Mouse (Mus musculus) hindbrain, embryonic 14.5 days (tissue): ENCODE measurements around the gene Trnp1. TPM values are rescaled to one million over a fixed set of nuclear protein-coding genes. Genes with fewer than 3 reads are reported as not detected.

Experiments used
- ATAC-seq: fragments of 200-750 bp; cut with Nextera tagmentation; 2 replicates; pipeline ENCODE4 v1.8.0; 2017; ENCODE audit warnings: moderate number of reproducible peaks, mild to moderate bottlenecking, moderate TSS enrichment, moderate library complexity; ENCODE audit not compliant: low FRiP score
- DNase-seq: peaks from one replicate; pipeline ENCODE4 v3.0.0-alpha.2; 2015; ENCODE audit warnings: low spot score
- H3K27ac ChIP-seq: fragments of 300-500 bp; sonication (generic); 2 replicates; pipeline ENCODE4 v1.5.1; 2014; ENCODE audit warnings: mild to moderate bottlenecking, moderate library complexity
- H3K27me3 ChIP-seq: fragments of 300-500 bp; sonication (generic); 2 replicates; pipeline ENCODE4 v1.6.1; 2014; ENCODE audit warnings: mild to moderate bottlenecking, low read length, mixed read lengths; ENCODE audit not compliant: control insufficient read depth, insufficient read depth
- H3K36me3 ChIP-seq: fragments of 300-500 bp; sonication (generic); replicated peaks from 2 replicates; pipeline ENCODE4 v1.6.1; 2014; ENCODE audit not compliant: control insufficient read depth, insufficient read depth
- H3K4me1 ChIP-seq: fragments of 300-500 bp; sonication (generic); replicated peaks from 2 replicates; pipeline ENCODE4 v1.6.1; 2014; ENCODE audit warnings: antibody characterized with exemption, low read length, mixed read lengths; ENCODE audit not compliant: control insufficient read depth, insufficient read depth
- H3K4me2 ChIP-seq: fragments of 300-500 bp; sonication (generic); replicated peaks from 2 replicates; pipeline ENCODE4 v1.6.1; 2014; ENCODE audit warnings: mild to moderate bottlenecking, moderate library complexity
- H3K4me3 ChIP-seq: fragments of 300-500 bp; sonication (generic); replicated peaks from 2 replicates; pipeline ENCODE4 v1.5.1; 2014; ENCODE audit warnings: mild to moderate bottlenecking, low read length
- H3K9ac ChIP-seq: fragments of 300-500 bp; sonication (generic); 2 replicates; pipeline ENCODE4 v1.6.1; 2014
- H3K9me3 ChIP-seq: fragments of 300-500 bp; sonication (generic); 2 replicates; pipeline ENCODE4 v1.6.1; 2016; ENCODE audit warnings: low read length; ENCODE audit not compliant: control insufficient read depth
- WGBS: fragments of 180-500 bp; shearing (Covaris S2); extraction: QIAGEN DNeasy Blood & Tissue Kit; methylation state at CpG from one replicate; pipeline ENCODE4 v1.1.7; 2014; 5-methylcytosine and 5-hydroxymethylcytosine counted together
- polyA plus RNA-seq: library from polyadenylated mRNA; unstranded; fragments of >200 nt; fragmentation: Nextera tagmentation; extraction: Ambion mirVana; gene quantifications from 2 replicates; pipeline ENCODE4 v1.2.1, GENCODE M21; 2014

The Trnp1 gene
- polyA plus RNA-seq, 1 experiment from 2014 or later, result 12.3 TPM

GRCm38 (mm10) chr4:133473833-133474232 is 24.5 kb downstream of the Trnp1 start:
- Histone ChIP-seq H3K4me1 (no peaks in the 10 kb centered on the region), H3K4me2 (no peak overlapping the region), H3K36me3 (no peaks in the 10 kb centered on the region), H3K9ac (no peak overlapping the region), H3K27ac (no peak overlapping the region), H3K9me3 (no peaks in the 10 kb centered on the region), H3K27me3 (peaks cover 21% of the 10 kb centered on the region), H3K4me3 (no peak overlapping the region)
- 69% methylated on average over 2 of the region's 2 CpGs for WGBS
- DNase-seq, result no peak
- no peak for ATAC-seq

- Histone ChIP-seq H3K4me3 (no peak overlapping the region), H3K9me3 (no peaks in the 10 kb centered on the region), H3K27ac (no peak overlapping the region), H3K4me1 (peaks cover 5% of the 10 kb centered on the region; the same call in 1 of the 2 replicates), H3K27me3 (peaks cover 15% of the 10 kb centered on the region), H3K9ac (no peak overlapping the region), H3K4me2 (no peak overlapping the region), H3K36me3 (no peaks in the 10 kb centered on the region)
- 78% methylated on average over 7 of the region's 7 CpGs for WGBS
- ATAC-seq (no peak), DNase-seq (no peak)
These were observed 27.1 kb downstream of the Trnp1 start for GRCm38 (mm10) chr4:133471135-133471821.

- Histone ChIP-seq H3K4me2 (peak overlapping the region; percentile 93; the same call in 1 of the 2 replicates), H3K4me3 (no peak overlapping the region), H3K9me3 (no peaks in the 10 kb centered on the region), H3K27ac (no peak overlapping the region), H3K9ac (no peak overlapping the region), H3K36me3 (no peaks in the 10 kb centered on the region), H3K4me1 (peaks cover 5% of the 10 kb centered on the region; the same call in 1 of the 2 replicates), H3K27me3 (peaks cover 15% of the 10 kb centered on the region)
- 20% methylated on average over 12 of the region's 12 CpGs for WGBS
- DNase-seq (no peak), ATAC-seq (no peak)
These were observed 29.2 kb downstream of the Trnp1 start for GRCm38 (mm10) chr4:133469122-133469521.

- Histone ChIP-seq H3K27me3 (peaks cover 15% of the 10 kb centered on the region), H3K9me3 (no peaks in the 10 kb centered on the region), H3K4me1 (peaks cover 5% of the 10 kb centered on the region; the same call in 1 of the 2 replicates), H3K4me3 (peak overlapping the region; percentile 40), H3K36me3 (no peaks in the 10 kb centered on the region), H3K9ac (peak overlapping the region; percentile 48), H3K4me2 (peak overlapping the region; percentile 93), H3K27ac (no peak overlapping the region)
- ATAC-seq (peak; percentile 34; the same call in 1 of the 2 replicates), DNase-seq (peak; percentile 67)
- under 1% methylated on average over 27 of the region's 27 CpGs for WGBS
These were observed 30.3 kb downstream of the Trnp1 start for GRCm38 (mm10) chr4:133468080-133468479.

GRCm38 (mm10) chr4:133463184-133463583 is 35.2 kb downstream of the Trnp1 start:
- no peaks in the 10 kb centered on the region for H3K27me3 ChIP-seq
- H3K4me2 ChIP-seq, result no peak overlapping the region
- H3K4me3 ChIP-seq, result no peak overlapping the region
- H3K9me3 ChIP-seq, result no peaks in the 10 kb centered on the region
- H3K36me3 ChIP-seq, result no peaks in the 10 kb centered on the region
- no peak overlapping the region for H3K27ac ChIP-seq
- DNase-seq, result no peak
- H3K9ac ChIP-seq, result no peak overlapping the region
- peaks cover 3% of the 10 kb centered on the region; the same call in 1 of the 2 replicates for H3K4me1 ChIP-seq
- 67% methylated on average over 6 of the region's 6 CpGs for WGBS
- no peak for ATAC-seq

GRCm38 (mm10) chr4:133461362-133461761 is 37.0 kb downstream of the Trnp1 start:
- H3K9me3 ChIP-seq, result no peaks in the 10 kb centered on the region
- no peaks in the 10 kb centered on the region for H3K36me3 ChIP-seq
- H3K27me3 ChIP-seq, result no peaks in the 10 kb centered on the region
- DNase-seq, result no peak
- no peak for ATAC-seq
- 72% methylated on average over 4 of the region's 4 CpGs for WGBS
- H3K4me1 ChIP-seq, result no peaks in the 10 kb centered on the region
- H3K4me2 ChIP-seq, result no peak overlapping the region
- no peak overlapping the region for H3K9ac ChIP-seq
- no peak overlapping the region for H3K4me3 ChIP-seq
- H3K27ac ChIP-seq, result no peak overlapping the region

GRCm38 (mm10) chr4:133460796-133461325 is 37.5 kb downstream of the Trnp1 start:
- Histone ChIP-seq H3K9ac (no peak overlapping the region), H3K36me3 (no peaks in the 10 kb centered on the region), H3K4me2 (no peak overlapping the region), H3K4me3 (no peak overlapping the region), H3K27me3 (no peaks in the 10 kb centered on the region), H3K27ac (no peak overlapping the region), H3K9me3 (no peaks in the 10 kb centered on the region), H3K4me1 (no peaks in the 10 kb centered on the region)
- DNase-seq, result no peak
- WGBS, result 49% methylated on average over 5 of the region's 5 CpGs
- ATAC-seq, result no peak

GRCm38 (mm10) chr4:133460006-133460405 is 38.3 kb downstream of the Trnp1 start:
- Histone ChIP-seq H3K27me3 (no peaks in the 10 kb centered on the region), H3K4me3 (no peak overlapping the region), H3K4me1 (no peaks in the 10 kb centered on the region), H3K4me2 (no peak overlapping the region), H3K9me3 (no peaks in the 10 kb centered on the region), H3K27ac (no peak overlapping the region), H3K36me3 (no peaks in the 10 kb centered on the region), H3K9ac (no peak overlapping the region)
- DNase-seq (no peak), ATAC-seq (no peak)
- WGBS, result 86% methylated on average over 1 of the region's 1 CpGs

- ATAC-seq (no peak), DNase-seq (no peak)
- no peaks in the 10 kb centered on the region for H3K9me3 ChIP-seq
- H3K36me3 ChIP-seq, result no peaks in the 10 kb centered on the region
- WGBS, result 72% methylated on average over 3 of the region's 3 CpGs
- no peak overlapping the region for H3K4me3 ChIP-seq
- no peak overlapping the region for H3K27ac ChIP-seq
- H3K27me3 ChIP-seq, result no peaks in the 10 kb centered on the region
- H3K4me2 ChIP-seq, result no peak overlapping the region
- H3K9ac ChIP-seq, result no peak overlapping the region
- H3K4me1 ChIP-seq, result no peaks in the 10 kb centered on the region
These were observed 40.3 kb downstream of the Trnp1 start for GRCm38 (mm10) chr4:133458044-133458443.
